Mouse (Mus musculus): ENCODE results near the gene Kir3dl2. TPM values are rescaled to one million over a fixed set of nuclear protein-coding genes. Genes with fewer than 3 reads are reported as not detected.

Gene Kir3dl2
- not detected for polyA plus RNA-seq (2017; shearing (Covaris generic))

GRCm38 (mm10) chrX:136543956-136544355 lies at the start of gene Kir3dl2:
TSS of gene Kir3dl2 (minus strand) at chrX:136544056.

GRCm38 (mm10) chrX:136590199-136590896 lies 46.5 kb upstream of the Kir3dl2 start, which contains the start of gene Tceal3:
TSS of gene Tceal3 (plus strand) at chrX:136590842.

GRCm38 (mm10) chrX:136517699-136518098 lies 26.2 kb downstream of the Kir3dl2 start, which contains the start of gene Kir3dl1:
TSS of gene Kir3dl1 (plus strand) at chrX:136517999.

Other genes starting within 250 kb of the Kir3dl2 start
- not detected for gene Kir3dl1, start 26.1 kb downstream of the Kir3dl2 start, polyA plus RNA-seq (2017; shearing (Covaris generic))
- gene Tceal3, start 46.8 kb upstream of the Kir3dl2 start, polyA plus RNA-seq (2017; shearing (Covaris generic)), result 1.8 TPM
- not detected for gene Tceal1, start 163.9 kb upstream of the Kir3dl2 start, polyA plus RNA-seq (2017; shearing (Covaris generic))
- gene Morf4l2, start 199.6 kb upstream of the Kir3dl2 start, polyA plus RNA-seq (2017; shearing (Covaris generic)), result 105 TPM
- 0.15 TPM for gene Glra4, start 236.1 kb upstream of the Kir3dl2 start, polyA plus RNA-seq (2017; shearing (Covaris generic))